Mouse (Mus musculus) mature B cell (primary cell): Measurements from ENCODE around the gene G3bp1.

ENCODE experiments used
- in situ Hi-C: fragments of 300-500 bp; cut with MboI; formaldehyde crosslinking; loops from 2 replicates; pipeline ENCODE4 v1.14.3; 2019

The G3bp1 gene

DNA sequence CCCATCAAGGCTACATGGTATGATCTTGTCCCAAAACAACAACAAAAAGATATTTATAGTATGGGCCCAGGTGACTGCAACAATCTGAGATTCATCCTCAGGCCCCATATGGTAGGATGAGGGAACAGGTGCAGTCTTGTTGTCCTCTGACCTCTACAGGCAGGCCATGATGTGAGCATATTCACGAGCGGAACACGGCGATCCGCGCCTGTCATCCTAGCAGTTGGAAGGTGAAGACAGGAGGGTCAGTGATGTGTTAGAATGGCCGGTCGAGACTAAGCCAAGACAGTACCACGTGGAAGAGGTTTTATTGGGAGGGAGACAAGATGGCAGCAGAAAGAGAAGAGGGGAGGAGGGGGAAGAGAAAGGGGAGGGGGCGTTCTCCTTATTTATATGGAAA lies 4.8 kb upstream of the G3bp1 start:
- in situ Hi-C loops = no loop called here

DNA sequence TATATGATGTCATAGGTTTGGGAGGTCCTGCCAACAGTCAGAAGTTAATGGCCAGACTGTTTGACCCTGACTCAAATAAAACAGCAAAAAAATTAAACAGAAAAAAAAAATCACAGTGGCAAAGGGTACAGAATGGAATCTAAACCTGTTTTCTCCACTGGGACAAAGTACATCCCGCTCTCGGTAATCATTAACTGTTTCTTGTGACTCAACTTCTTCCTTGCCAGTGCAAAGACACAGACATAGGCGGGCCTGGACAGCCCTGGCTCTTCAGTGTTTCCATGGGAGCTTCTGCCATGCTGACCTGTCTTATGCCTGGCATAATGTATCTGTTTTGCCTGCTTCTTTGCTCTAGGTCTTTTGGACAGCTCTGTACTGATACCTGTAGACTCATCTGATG lies 4.3 kb upstream of the G3bp1 start:
- in situ Hi-C loops = no loop called here

DNA sequence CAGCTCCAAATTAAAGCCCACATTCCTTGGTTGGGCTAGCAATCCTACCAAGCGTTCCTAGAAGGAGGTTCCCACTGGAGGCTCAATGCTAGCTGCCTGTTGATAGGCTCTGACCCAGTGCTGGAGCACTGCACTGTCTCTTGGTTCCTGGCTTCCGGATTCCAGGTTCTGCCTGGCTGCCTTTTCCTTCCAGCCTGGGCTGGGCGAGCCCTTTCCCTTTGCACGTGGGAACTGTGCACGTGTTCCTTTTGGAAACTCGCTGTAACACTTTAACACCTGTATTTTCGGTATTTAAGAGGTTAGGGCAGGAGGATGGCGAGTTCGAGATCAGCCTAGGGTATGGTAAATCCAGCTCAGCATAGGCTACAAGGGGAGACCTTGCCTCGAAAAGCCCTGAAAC lies 1.5 kb upstream of the G3bp1 start:
- in situ Hi-C loops = no loop called here

DNA sequence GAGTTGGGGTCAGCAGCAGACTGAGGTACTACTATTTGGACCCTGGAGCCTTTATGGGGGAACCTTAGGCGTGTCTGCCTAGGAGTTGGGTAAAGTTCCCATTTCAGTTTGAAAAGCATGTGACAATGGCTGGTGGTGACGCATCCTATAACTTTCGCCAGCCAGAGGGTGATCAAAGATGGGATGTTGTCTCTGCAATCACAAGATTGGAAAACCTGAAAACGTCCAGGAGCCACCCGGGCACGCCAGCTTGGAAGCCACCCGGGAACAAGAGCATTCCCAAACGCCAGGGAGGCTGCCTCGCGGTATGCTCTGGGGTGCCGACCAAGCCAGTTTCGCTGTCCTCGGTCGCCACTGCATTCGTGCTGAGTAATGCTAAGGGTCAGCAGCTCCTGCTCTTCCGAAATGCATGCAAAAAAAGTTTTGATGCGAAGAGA lies 856 bp upstream of the G3bp1 start:
- in situ Hi-C loops = no loop called here

DNA sequence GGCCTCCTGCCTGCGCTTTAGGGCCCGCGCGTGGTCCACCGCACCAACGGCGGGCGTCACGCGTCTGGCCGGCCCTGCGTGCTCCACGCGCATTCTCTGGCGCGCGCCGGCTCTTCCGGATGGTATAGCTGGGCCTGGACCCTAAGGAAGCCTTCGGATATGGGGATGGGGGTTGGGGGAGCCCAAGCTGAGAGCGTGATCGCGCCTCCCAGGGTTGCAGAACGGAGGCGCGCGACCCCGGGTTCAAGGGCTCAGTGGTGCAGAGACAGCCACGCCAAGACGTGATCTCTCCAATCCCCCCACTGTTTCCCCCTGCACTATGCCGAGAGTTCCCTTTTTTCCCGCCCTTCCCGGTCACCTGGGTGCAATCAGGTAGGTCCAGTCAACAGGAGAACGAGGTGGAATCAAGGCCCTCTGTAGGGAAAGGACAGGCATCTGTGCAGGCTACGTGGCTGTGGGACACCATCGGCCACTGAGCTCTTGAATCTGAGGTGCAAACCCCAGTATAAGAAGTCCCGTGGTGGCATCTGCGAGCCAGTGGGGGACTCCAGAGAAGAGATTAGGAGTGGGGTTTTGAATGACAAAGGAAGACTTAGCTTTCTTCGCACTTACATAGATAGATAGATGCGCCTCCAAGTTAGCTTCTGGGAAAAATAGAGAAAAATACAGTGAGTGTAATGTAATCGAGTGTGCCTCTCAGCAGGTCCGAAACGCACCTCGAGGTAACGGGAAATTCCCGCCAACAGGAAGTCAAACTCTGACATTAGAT lies 622 bp downstream of the G3bp1 start:
- in situ Hi-C loops = no loop called here

DNA sequence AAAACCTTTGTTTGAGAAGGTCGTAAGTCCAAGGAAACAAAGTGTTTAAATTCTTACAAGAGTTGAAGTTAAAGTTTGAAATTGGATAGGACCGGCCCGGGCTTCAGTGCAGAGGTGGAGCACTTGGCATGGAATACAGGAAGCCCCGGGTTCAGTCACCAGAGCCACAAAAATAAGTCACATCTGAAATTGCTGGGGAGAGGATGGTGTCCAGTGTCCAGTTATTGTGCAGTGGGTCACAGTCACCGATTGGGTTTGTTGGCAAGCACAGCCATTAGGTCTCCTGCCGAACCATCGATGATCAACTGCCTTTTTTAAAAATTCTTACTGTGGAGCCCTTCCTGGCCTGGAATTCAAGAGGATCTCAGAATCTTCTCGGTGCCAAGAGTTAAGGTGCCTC lies 1.3 kb downstream of the G3bp1 start:
- in situ Hi-C loops = no loop called here

DNA sequence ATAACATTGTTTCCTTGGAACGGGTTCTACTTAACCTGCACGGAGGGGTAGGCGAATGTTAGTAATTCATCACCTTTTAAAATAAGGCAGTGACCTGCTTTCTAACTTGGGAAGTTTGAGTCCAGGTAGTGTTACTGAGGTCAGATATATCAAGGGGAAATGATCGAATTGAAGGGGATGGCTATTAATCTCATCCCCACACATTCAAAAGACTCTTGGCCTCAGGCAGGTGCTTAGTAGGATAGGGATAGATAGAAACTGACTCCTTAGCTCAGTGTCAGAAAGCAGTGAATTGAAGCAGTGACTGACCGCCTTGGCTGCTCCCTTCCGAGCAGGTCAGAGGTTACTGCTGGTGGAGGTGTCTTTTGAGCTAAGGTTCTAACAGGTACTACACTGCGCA lies 2.0 kb downstream of the G3bp1 start:
- in situ Hi-C loops = no loop called here

DNA sequence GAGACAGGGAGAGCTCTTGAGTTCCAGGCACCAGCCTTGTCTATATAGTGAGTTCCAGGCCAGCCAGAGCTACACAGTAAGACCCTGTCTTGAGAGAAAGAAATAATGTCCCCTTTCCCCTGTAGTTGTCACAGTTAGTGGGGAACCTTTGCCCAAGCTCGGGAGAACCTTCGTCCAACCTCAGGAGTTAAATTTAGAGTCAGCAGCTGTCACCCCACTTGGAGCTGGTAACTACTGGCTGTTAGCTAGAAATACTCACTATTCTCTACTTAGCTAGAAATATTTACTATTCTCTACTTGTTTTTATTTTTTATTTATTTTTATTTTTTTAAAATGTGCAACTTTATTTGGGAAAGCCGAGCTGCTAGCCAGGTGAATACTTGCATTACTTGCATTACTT lies 3.7 kb downstream of the G3bp1 start:
- in situ Hi-C loops = no loop called here

DNA sequence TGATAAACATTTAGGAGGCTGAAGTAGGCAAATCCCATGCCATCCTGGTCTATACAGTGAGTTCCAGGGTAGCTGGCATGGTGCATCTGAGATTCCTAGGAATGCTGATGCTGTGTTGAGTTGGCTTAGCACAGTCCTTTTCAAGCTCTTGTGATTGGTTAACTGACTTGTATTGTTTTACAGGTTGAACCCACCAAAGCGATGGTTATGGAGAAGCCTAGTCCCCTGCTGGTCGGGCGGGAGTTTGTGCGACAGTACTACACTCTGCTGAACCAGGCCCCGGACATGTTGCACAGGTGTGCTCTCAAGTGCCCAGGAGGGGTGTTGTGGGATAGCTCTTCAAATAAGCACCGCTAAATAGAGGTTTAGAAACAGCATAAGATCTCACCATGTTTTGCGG lies 16.0 kb downstream of the G3bp1 start:
- in situ Hi-C loops = no loop called here

DNA sequence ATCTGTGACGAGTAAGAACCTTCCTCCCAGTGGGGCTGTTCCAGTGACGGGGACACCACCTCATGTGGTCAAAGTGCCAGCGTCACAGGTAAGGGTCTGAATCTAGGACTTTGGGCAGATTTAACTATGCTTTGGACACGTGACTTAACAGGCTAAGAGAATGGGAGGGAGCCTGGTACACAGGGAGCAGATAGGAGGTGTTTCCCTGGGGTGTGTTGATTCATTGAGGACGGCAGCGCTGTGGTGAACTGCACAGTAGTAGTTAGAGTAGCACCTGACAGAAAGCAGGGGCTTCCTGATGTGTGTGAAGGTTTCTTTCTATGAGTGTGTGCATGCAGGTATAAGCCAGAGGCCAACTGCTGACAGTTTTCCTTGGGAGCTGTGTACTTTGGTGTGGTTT lies 26.7 kb downstream of the G3bp1 start:
- in situ Hi-C loops = no loop called here

DNA sequence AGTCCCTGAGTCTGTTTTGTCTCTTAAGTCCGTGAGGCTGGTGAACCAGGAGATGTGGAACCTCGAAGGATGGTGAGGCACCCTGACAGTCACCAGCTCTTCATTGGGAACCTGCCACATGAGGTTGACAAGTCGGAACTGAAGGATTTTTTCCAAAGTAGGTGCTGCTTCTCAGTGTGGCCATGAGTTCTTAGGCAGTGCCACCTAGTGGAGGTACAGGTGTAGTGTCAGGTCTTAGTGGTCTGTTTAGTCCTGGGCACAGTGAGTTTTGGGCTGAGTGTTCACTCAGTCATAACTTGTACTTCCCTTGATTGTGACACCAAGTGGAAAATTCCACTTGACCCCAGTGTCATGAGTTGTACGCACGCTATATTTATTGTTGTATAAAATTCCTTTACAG lies 28.4 kb downstream of the G3bp1 start:
- in situ Hi-C loops = no loop called here

DNA sequence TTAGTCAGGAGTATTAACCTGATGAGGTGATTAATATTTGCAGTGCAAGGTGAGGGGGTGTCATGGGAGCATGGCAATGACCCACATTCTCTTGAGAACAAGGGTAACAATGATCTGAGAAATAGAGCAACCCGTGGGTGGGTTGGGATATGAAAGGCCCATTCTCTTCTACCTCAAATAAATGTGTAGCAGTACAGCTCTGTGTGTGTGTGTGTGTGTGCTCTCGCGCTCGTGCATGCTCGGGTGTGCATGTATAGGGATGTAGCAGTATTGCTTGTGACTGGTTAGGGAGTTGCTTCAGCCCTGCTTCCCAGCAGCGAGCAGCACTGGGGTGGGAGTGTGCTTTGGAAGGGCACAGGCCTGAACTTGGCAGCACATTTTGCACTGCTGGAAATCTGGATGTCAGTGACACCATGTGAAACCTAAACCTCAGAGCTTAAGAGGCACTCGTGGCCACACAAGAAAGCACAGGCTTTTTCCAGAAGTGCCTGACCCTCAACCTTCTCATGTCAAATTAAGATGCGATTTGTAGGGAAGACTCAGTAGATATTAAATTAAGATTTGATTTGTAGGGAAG lies 32.6 kb downstream of the G3bp1 start:
- in situ Hi-C loops = no loop called here

DNA sequence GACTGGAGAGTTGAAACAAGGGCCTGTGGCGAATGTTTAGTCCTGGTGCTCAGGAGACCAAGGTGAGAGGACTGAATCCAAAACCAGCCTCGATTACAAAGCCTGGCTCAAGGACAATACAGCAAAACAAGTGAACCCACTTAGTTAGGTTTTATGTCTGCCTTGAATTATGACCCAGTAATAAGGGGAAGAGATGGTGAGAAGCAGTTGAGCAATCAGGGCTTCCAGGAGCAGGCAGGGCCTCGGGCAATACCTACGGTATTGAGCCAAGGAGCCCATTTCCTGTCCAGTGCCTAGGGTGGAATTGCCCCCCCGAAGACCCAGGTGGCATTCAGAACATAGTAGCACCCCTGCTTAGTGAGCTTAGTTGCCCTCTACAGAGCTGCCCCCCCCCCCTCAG lies 33.4 kb downstream of the G3bp1 start:
- in situ Hi-C loops = no loop called here

DNA sequence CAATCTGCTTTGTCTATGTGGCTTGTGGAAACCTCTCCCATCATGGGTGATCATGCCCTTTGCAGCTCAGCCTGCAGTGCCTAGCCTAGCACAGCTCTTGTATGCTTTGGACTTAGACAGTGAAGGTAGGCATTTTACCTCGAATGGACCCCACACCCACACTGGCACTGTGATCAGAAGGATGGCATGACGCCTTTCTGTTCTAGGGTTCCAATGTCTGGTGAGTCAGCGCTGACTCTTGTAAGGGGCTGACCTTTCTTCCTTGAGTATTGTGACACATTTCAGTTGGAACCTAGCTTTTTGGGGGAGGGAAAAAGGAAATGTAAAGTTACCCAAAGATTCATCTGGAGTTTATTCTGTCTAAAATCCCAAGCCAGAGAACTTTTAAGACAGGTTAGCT lies 36.0 kb downstream of the G3bp1 start:
- in situ Hi-C loops = no loop called here

DNA sequence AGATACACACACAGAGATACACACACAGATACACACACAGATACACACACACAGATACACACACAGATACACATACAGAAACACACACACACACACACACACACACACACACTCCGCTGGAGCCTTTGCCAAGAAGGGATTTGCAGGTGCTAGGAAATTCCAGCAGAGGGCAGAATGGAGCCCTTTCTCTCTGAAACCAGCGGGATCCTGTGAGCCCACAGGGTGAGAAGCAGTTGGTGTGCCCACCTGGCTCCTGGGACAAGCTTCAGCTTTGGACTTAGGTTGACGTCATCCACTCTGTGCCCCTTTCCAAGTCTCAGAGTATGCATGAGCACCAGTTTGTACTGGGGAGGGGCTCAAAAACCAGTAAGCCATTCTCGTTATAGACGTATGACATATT lies 41.9 kb downstream of the G3bp1 start:
- in situ Hi-C loops = no loop called here

DNA sequence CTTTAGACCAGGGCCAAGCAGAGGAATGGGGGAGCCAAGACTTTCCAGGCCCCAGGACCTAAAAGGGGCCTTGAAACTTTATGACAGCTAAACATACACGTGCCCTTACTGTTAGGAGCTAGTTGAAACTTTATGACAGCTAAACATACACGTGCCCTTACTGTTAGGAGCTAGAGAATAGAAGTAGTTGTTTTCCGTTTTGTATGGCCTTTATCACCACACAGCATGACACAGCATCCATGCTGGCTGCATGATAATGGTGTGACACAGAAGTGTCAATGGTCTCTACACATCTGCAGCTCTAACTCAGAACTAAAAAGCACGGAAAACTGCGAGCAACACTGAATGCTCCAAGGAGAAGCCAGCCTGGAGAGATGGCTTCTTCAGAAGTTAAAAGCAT lies 48.2 kb downstream of the G3bp1 start:
- in situ Hi-C loops = no loop called here

DNA sequence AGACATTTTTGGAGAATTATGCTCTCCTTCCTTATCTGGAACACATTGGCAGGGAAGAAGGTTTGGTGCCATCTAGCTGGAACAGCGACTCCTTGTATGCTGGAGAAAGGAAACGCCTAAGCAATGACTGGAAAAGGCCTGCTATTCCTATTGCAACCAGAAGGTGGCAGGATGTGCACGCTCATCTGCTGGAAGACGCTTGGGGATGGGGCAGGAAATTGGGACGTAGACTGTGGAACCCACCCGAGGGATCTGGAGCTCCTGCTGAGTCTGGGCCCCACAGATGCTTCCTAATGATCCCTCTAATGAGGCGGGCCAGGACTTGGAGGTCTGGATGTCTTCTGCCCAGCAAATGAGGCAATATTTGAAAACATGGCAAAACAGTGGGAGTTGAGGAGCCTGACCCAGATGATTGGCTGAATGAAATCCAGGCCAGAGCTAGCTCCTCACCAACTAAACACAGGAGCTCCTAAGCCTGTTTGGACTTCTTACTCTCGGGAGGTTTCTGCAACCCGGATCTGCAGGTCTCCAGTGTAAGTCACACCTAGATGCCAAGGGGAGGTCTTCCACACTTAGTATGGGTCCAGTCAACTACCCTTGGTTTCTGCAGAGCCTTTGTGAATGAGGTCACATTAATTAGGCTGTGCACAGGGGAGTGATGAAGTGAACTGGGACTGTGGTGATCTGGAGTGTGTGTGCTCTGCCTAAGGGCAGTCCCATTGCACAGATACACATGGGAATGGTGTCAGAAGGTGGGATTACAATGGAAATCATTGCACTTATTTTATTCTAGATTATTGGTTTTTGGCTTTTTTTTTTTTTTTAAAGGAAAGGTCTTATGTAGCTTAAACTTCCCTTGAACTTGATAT lies 49.6 kb downstream of the G3bp1 start:
- in situ Hi-C loops = no loop called here

DNA sequence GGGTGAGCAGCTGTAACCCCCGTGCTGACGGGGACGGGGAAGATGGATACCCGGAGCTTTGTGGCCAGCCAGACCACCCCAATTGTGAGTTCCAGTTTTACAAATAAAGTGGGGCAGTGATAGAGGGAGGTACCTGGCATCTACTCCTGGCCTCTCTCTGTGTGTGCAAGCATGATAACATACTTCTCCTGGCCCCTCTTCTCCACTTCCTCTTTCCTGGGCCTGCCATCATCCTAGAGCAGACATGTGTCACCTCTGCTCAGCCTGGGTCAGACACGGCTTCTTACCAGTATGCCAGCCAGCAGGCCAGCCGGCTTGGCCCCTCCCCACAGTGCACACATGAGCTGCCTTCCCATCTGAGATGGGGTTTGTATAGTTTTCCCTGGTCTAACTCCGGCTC lies 61.3 kb downstream of the G3bp1 start:
- in situ Hi-C loops = no loop called here

DNA sequence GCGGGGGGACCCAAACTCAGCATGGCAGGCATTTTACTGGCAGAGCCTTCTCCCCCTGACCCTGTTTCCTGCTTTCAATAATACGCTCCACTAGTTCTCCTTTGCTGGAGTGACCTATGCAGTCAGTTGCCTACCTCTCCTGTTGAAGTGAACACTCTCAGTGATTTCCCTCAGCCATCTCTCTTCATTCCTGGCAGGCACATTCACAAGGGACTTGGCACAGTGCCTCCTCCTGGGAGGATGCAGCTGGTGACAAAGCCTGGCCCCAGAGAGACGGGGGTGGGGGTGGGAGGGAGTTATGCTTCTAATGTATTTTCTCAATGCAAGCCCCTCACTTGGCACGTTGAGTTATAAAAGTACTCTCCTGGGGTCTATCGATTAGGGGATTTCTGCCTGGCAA lies 63.9 kb downstream of the G3bp1 start:
- in situ Hi-C loops = no loop called here

DNA sequence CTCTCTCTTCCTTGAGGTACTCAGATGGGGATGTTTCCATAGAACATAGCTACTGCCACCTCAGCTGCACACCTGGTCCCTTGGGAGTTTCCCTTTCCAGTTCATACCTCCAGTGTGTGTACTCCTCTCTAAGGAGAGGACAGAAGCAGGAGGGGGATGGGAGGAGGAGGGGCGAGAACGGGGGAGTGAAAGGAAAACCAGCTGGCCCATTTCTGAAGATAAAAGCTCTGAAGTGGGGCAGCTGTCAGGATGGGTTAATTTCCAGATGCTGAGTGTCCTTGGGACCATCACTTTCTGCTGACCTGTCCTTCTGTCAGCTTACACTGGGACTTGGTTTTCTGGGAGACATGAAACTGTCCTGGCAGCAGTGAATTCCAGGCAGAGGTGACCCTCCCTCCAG lies 65.3 kb downstream of the G3bp1 start:
- in situ Hi-C loops = no loop called here

DNA sequence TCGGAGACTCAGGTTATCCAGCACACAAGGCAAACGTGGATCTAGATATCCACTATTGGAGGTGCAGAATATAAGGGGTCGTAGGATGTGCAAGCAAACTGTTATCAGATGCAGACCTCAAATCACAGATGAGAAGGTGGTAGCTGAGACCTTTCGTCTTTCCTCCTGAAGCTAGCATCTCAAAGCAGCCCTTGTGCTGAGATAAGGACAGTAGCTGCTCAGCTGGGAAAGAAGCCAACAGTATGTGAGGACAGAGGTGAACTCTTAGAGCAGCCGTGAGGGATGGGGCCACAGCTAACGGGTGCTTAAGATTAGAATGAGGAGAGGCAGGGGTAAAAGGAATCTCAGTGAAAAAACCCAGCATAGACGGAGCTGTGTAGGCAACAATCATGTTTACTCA lies 72.6 kb downstream of the G3bp1 start:
- in situ Hi-C loops = no loop called here

DNA sequence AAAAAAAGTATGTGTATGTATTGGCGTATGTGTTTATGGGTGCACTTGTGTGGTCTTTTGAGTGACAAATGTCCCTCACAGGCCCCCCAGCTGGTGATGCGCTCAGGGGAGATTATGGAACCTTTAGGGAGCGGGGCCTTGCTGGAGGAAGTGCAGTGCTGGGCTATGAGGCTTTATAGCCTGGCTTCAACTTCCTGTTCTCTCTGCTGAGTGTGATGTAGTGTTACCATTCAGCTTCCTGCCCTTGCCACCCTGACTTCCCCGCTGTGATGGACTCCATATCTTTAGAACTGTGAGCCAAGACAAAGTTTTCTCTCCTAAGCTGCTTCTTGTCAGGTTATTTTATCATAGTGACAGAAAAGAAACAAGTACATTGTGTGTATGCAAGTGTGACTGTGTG lies 73.2 kb downstream of the G3bp1 start:
- in situ Hi-C loops = no loop called here

DNA sequence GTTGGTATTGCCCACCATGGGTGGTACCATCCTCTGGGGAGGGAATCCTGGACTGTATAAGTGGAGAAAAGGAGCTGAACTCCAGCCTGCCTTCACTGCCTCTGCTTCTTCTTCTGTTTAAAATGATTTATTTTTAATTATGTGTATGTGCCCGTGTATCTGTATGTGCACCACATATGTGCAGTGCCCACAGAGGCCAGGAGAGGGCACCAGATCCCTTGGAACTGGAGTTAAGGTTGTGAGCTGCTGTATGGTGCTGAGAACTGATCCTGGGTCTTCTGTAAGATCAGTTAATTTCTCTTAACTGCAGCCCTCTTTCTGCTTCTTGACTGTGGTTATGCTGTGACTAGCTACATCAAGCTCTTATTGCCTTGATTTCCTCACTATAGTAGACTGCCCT lies 76.2 kb downstream of the G3bp1 start:
- in situ Hi-C loops = no loop called here
